Mouse (Mus musculus) right cerebral cortex, postnatal 14 days (tissue): ENCODE data around the gene Crygn.

ENCODE experiments used
- DNase-seq: peaks from one replicate; pipeline ENCODE4 v3.0.0; 2022

Gene Crygn

GRCm38 (mm10) chr5:24701271-24701670 is 56.5 kb downstream of the Crygn start:
- DNase-seq: no peak
